Mouse (Mus musculus): ENCODE measurements around the gene Tcl1b2.
"Not testable (repeated sequence)": the region's sequence is repeated elsewhere in the genome, so short reads cannot be mapped to it uniquely, and the experiment has no call there.

Gene Tcl1b2

GRCm38 (mm10) chr12:105174318-105174717 lies 28.5 kb downstream of the Tcl1b2 start:
- peak; percentile 35 to 83 for DNase-seq

- DNase-seq: not testable (repeated sequence)
These were observed 30.2 kb downstream of the Tcl1b2 start, which contains the start of gene Tcl1b5 for GRCm38 (mm10) chr12:105176044-105176443. Gene Tcl1b5 (plus strand): TSS chr12:105176344.

- DNase-seq: not testable (repeated sequence)
These were observed 35.3 kb downstream of the Tcl1b2 start for GRCm38 (mm10) chr12:105181040-105181644.

- DNase-seq: peak in 1 of 2 experiments; percentile 55
These were observed 43.2 kb downstream of the Tcl1b2 start for GRCm38 (mm10) chr12:105188980-105189379.

GRCm38 (mm10) chr12:105190743-105191142 lies 44.9 kb downstream of the Tcl1b2 start, which contains the start of gene Tcl1b3:
Gene Tcl1b3 (plus strand): TSS chr12:105191043.
- DNase-seq: not testable (repeated sequence)

GRCm38 (mm10) chr12:105199684-105200497 lies 54.1 kb downstream of the Tcl1b2 start:
- not testable (repeated sequence) for DNase-seq

GRCm38 (mm10) chr12:105201657-105202056 lies 55.8 kb downstream of the Tcl1b2 start, which contains the start of gene Tcl1b4:
Gene Tcl1b4 (plus strand): TSS chr12:105201957.
- not testable (repeated sequence) for DNase-seq
